Mouse (Mus musculus): ENCODE data around the gene Gm3696.
"Not testable (repeated sequence)": the region's sequence is repeated elsewhere in the genome, so short reads cannot be mapped to it uniquely, and the experiment has no call there.

The Gm3696 gene

DNA sequence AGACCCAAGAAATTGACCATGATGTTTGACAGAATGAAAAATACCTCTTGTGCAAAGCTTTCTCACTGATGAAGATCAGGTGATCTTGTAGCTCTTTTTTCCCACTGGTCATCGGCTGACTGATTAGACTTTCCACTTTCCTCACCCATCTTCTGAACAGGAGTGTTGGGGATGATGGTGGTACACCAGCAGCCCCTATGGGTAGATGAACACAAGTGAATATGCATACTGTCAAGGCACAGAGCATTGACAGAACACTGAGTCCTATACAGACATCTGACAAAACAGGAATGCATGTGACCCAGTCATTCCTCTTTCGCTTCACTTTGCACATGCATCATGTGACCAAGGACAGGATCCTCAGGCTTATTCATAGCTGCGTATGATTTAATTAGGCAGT is at the start of gene Gm3696:
Gm3696 (minus strand) TSS at position 101 of the 400 bp plus-strand sequence.
- not testable (repeated sequence) for DNase-seq (ENCODE audit: low spot score)

DNA sequence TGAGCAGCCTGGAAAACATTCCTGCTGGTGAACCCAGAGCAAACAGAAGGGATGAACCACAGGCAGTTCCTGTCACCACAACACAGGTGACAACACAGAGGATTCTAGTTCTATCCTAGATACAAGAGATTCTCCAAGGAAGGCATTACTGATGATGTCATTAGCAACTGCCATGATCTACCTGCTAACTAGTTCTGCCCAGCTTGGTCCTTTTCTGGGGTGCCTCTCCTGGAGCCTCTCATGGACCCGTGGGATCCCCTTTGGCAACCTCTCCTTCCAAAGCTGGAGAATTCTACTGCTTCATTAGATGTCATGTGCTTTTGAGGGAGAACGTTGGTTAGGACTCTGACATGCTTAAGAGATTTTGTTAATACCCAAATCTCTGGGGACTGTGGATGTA is 24.9 kb upstream of the Gm3696 start, which contains the start of gene Gm6676:
Gm6676 (minus strand) TSS at position 101 of the 400 bp plus-strand sequence.
- not testable (repeated sequence) for DNase-seq (ENCODE audit: low spot score)

DNA sequence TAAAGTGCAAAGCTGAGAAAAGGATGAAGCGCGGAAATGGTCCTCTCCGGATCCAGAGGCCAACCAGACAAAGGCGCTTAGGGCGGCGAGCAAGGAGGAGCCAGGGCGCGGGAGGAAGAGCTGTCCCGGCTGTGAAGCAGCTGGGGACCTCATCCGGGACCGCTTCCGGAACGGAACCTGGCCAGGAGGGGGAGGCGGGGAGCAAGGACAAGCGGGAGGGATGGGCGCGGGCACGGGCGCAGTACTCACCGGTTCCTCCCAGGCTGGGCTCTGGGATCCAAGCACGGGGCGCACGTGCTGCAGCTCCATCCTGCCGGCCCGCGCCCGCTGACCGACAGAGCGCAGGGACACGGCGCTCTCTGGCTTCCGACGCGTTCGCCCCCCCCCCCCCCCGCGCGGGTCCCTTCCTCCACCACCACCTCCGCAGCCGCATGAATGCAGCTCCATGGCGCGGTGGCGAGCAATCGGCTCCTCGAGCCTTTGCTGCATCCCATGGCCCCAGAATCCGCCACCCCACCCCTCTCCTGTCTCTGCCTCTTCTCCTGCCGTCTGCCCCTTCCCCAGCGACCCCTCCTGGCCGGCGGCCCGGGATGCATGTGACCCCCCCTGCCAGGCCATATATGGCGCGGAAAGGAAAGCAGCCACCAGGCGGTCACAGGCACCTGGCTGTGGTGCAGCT is 4.8 kb upstream of the Gm3696 start:
- DNase-seq (ENCODE audit: low spot score), result not testable (repeated sequence)

DNA sequence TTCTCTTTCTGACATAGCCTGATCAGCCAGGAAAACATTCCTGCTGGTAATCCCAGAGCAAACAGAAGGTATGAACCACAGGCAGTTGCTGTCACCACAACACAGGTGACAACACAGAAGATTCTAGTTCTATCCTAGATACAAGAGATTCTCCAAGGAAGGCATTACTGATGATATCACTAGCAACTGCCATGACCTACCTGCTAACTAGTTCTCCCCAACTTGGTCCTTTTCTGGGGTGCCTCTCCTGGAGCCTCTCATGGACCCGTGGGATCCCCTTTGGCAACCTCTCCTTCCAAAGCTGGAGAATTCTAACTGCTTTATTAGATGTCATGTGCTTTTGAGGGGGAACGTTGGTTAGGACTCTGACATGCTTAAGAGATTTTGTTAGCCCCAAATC is 55.6 kb downstream of the Gm3696 start, which contains the start of gene Gm3685:
Gm3685 (minus strand) TSS at position 101 of the 400 bp plus-strand sequence.
- not testable (repeated sequence) for DNase-seq (ENCODE audit: low spot score)

All from lung, postnatal 25 days (tissue).